Mouse (Mus musculus) heart, embryonic 14.5 days (tissue): ENCODE data around the gene Trappc13. TPM values are rescaled to one million over a fixed set of nuclear protein-coding genes. Genes with fewer than 3 reads are reported as not detected.

Experiments used
- ATAC-seq: fragments of 200-750 bp; cut with Nextera tagmentation; 2 replicates; pipeline ENCODE4 v1.8.0; 2017; ENCODE audit warnings: low read depth, moderate TSS enrichment; ENCODE audit not compliant: insufficient number of reproducible peaks, insufficient read depth, low FRiP score
- H3K27ac ChIP-seq, 2 experiments: fragments of 200-500 bp in 1 of 2; fragments of 300-500 bp in 1 of 2; sonication (generic) in 1 of 2; replicated peaks in 1 of 2; 2 replicates each; pipeline ENCODE4 v1.5.1; 2012 to 2014; ENCODE audit warnings: low read depth in 2 of 2, low read length in 2 of 2, control low read depth in 1 of 2, mild to moderate bottlenecking in 1 of 2, mixed read lengths in 1 of 2; ENCODE audit not compliant: control insufficient read depth in 1 of 2, insufficient read depth in 1 of 2
- H3K27me3 ChIP-seq: fragments of 300-500 bp; sonication (generic); 2 replicates; pipeline ENCODE4 v1.6.1; 2014; ENCODE audit warnings: mild to moderate bottlenecking, low read length, control low read depth; ENCODE audit not compliant: control insufficient read depth, insufficient read depth
- H3K36me3 ChIP-seq: fragments of 300-500 bp; sonication (generic); 2 replicates; pipeline ENCODE4 v1.6.1; 2014; ENCODE audit warnings: mild to moderate bottlenecking, control low read depth, low read length, mixed read lengths; ENCODE audit not compliant: control insufficient read depth, insufficient read depth
- H3K4me1 ChIP-seq, 2 experiments: fragments of 200-500 bp in 1 of 2; fragments of 300-500 bp in 1 of 2; sonication (generic) in 1 of 2; 2 replicates each; pipeline ENCODE4 v1.6.1; 2012 to 2014; ENCODE audit warnings: low read length in 2 of 2, control low read depth in 1 of 2, mixed read lengths in 1 of 2; ENCODE audit not compliant: control insufficient read depth in 2 of 2, insufficient read depth in 2 of 2
- H3K4me2 ChIP-seq: fragments of 300-500 bp; sonication (generic); 2 replicates; pipeline ENCODE4 v1.6.1; 2014; ENCODE audit warnings: mild to moderate bottlenecking, low read length
- H3K4me3 ChIP-seq, 2 experiments: fragments of 200-500 bp in 1 of 2; fragments of 300-500 bp in 1 of 2; sonication (generic) in 1 of 2; 2 replicates each; pipeline ENCODE4 v1.5.1; 2012 to 2014; ENCODE audit warnings: low read length in 2 of 2, mild to moderate bottlenecking in 2 of 2, control low read depth in 1 of 2, low read depth in 1 of 2, moderate library complexity in 1 of 2; ENCODE audit not compliant: control insufficient read depth in 1 of 2, insufficient read depth in 1 of 2
- H3K9ac ChIP-seq: fragments of 300-500 bp; sonication (generic); 2 replicates; pipeline ENCODE4 v1.6.1; 2014; ENCODE audit warnings: mild to moderate bottlenecking, low read length
- H3K9me3 ChIP-seq: fragments of 300-500 bp; sonication (generic); 2 replicates; pipeline ENCODE4 v1.6.1; 2016; ENCODE audit warnings: low read length, control low read depth; ENCODE audit not compliant: control insufficient read depth
- WGBS: fragments of 180-500 bp; shearing (Covaris S2); extraction: QIAGEN DNeasy Blood & Tissue Kit; methylation state at CpG from one replicate; pipeline ENCODE4 v1.1.7; 2014; 5-methylcytosine and 5-hydroxymethylcytosine counted together
- polyA plus RNA-seq: library from polyadenylated mRNA; unstranded; fragments of >200 nt; fragmentation: Nextera tagmentation; extraction: Ambion mirVana; gene quantifications from 2 replicates; pipeline ENCODE4 v1.2.1, GENCODE M21; 2014

The Trappc13 gene
- polyA plus RNA-seq, 1 experiment from 2014 or later, result 51.3 TPM

DNA sequence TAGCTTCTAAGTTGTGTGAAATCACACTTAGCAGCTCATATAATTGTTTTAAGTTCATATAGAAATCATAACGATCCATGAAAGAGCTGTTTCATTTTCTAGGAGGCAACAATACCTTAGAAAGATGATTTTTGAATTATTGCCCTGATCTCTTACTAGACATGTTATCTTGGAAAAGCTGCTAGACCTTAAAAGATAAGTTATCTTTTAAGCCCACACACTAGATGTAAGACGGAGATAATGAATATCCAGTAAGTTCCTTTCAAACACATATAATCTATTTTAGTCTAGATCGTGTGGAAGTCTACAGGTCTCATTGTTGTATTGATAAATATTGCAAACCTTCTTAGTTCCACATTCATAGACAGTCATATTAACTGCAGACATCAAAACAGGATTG, 1.4 kb downstream of the Trappc13 start:
- Histone ChIP-seq H3K4me1 (peaks cover 2 to 13% of the 10 kb centered on the region in 2 experiments; a peak in 3 of 4 replicates), H3K27me3 (no peaks in the 10 kb centered on the region), H3K9ac (peak overlapping the region; percentile 63), H3K4me3 (peak overlapping the region in 1 of 2 experiments; percentile 88; a peak in 2 of 4 replicates), H3K27ac (no peak overlapping the region), H3K36me3 (peaks cover 25% of the 10 kb centered on the region), H3K9me3 (no peaks in the 10 kb centered on the region), H3K4me2 (peak overlapping the region; percentile 87)
- WGBS, result 60% methylated on average over 3 of the region's 3 CpGs
- no peak for ATAC-seq

DNA sequence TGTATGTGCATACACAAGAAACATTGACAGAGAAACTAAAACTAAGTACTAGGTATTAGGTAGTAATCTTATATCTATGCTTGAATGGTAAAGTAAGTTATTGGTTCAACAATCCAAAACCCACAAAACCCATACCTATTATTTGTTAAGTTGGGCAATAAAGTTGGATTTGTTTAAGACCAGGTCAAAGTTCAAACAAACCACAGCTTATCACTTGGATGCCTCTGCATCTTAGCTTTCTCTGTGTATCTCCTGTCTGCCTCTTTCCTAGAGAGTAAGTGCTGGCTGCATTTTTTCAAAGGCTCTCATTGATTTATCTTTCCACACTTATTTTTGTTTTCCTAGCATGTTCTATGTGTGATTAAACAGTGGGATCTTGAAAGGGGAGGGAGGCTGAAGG, 5.8 kb downstream of the Trappc13 start:
- Histone ChIP-seq H3K27me3 (no peaks in the 10 kb centered on the region), H3K4me2 (no peak overlapping the region), H3K4me1 (peaks cover 2 to 8% of the 10 kb centered on the region in 2 experiments; a peak in 3 of 4 replicates), H3K9me3 (no peaks in the 10 kb centered on the region), H3K36me3 (peaks cover 29% of the 10 kb centered on the region), H3K9ac (no peak overlapping the region), H3K4me3 (no peak overlapping the region), H3K27ac (no peak overlapping the region)
- no peak for ATAC-seq

DNA sequence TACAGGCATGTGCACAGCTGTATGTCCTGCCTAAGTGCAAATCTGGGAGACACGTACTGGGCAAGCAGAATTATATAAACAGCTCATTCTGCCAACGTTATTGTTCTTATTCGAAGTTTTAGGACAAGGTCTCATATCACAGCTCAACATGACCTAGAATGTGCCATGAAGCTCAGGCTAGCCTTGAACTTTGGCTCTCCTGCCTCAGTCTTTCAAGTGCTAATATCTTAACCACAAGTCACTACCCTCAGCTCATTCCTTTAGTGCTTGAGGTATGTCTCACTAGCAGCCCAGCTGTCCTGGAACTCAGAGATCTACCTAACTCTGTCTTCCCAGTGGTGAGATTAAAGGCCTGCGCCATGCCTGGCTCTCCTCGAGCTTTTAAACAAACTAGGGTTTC, 6.6 kb downstream of the Trappc13 start:
- Histone ChIP-seq H3K9ac (no peak overlapping the region), H3K36me3 (peaks cover 37% of the 10 kb centered on the region), H3K27me3 (no peaks in the 10 kb centered on the region), H3K4me3 (no peak overlapping the region), H3K4me2 (no peak overlapping the region), H3K4me1 (peaks cover 2% of the 10 kb centered on the region in 2 experiments; a peak in 2 of 4 replicates), H3K9me3 (no peaks in the 10 kb centered on the region), H3K27ac (no peak overlapping the region)
- 91% methylated on average over 5 of the region's 5 CpGs for WGBS
- ATAC-seq, result no peak

DNA sequence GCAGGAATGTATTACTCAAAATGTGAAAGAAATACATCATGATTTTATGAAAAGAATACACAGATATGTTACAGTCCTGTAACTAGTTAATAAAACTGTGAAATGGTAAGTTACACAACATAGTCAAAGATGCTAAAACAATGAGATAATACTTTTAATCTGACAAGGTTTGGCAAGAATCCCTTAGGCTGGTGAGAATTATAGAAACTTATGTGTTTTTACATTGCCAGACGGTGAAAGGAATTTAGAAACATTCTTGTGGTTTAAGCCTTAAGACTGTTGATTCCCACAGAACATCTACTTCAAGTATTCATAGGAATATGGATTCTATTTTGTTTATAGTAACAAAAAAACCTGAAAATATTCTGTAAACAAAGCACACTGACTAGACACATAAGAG, 22.6 kb downstream of the Trappc13 start:
- H3K9me3 ChIP-seq, result no peaks in the 10 kb centered on the region
- no peak overlapping the region for H3K9ac ChIP-seq
- no peak overlapping the region for H3K4me3 ChIP-seq
- H3K4me2 ChIP-seq, result no peak overlapping the region
- H3K27me3 ChIP-seq, result no peaks in the 10 kb centered on the region
- 87% methylated on average over 1 of the region's 1 CpGs for WGBS
- H3K4me1 ChIP-seq, result no peaks in the 10 kb centered on the region
- H3K36me3 ChIP-seq, result peaks cover 72% of the 10 kb centered on the region
- no peak overlapping the region for H3K27ac ChIP-seq
- no peak for ATAC-seq

DNA sequence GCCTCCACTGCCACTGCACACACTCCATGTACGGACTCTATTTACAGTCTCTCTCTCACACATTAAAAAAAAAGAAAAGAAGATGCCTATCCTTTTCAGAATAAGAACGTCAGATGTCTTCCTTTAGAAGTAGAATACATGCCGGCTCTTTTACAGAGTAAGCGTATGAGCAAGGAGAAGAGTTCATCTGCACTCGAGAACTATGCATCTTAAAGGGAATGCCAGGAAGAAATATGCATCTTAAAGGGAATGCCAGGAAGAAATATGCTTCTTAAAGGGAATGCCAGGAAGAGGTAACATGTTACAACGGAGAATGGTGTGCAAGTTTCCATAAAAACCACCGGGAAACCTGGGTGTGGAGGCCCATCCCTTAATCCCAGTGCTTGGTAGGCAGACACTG, 23.2 kb downstream of the Trappc13 start:
- Histone ChIP-seq H3K27ac (no peak overlapping the region), H3K36me3 (peaks cover 70% of the 10 kb centered on the region), H3K4me2 (no peak overlapping the region), H3K4me3 (no peak overlapping the region), H3K4me1 (no peaks in the 10 kb centered on the region), H3K27me3 (no peaks in the 10 kb centered on the region), H3K9ac (no peak overlapping the region), H3K9me3 (no peaks in the 10 kb centered on the region)
- ATAC-seq, result no peak
- WGBS, result 92% methylated on average over 7 of the region's 7 CpGs

DNA sequence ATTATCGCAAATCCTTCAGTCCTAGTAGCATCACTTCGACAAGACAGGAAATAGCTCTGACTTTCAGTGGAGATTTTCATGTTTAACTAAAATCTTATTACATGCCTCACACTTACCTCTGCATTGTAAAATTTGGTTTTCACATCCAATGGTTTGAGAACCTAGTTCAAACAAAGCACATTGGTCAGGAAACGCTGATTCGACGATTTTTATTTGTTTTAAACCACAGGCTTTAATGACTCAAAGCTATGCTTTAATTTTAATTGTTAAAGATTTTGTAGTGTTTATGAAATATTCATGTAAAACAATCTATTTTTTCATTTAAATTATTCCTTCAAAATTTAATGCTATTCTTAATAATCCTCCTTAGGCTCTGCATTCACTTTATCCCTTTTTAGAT, 24.1 kb downstream of the Trappc13 start:
- peaks cover 70% of the 10 kb centered on the region for H3K36me3 ChIP-seq
- H3K4me3 ChIP-seq, result no peak overlapping the region
- no peak for ATAC-seq
- H3K4me2 ChIP-seq, result no peak overlapping the region
- 96% methylated on average over 5 of the region's 5 CpGs for WGBS
- no peak overlapping the region for H3K27ac ChIP-seq
- no peaks in the 10 kb centered on the region for H3K9me3 ChIP-seq
- H3K9ac ChIP-seq, result no peak overlapping the region
- H3K27me3 ChIP-seq, result no peaks in the 10 kb centered on the region
- no peaks in the 10 kb centered on the region for H3K4me1 ChIP-seq

DNA sequence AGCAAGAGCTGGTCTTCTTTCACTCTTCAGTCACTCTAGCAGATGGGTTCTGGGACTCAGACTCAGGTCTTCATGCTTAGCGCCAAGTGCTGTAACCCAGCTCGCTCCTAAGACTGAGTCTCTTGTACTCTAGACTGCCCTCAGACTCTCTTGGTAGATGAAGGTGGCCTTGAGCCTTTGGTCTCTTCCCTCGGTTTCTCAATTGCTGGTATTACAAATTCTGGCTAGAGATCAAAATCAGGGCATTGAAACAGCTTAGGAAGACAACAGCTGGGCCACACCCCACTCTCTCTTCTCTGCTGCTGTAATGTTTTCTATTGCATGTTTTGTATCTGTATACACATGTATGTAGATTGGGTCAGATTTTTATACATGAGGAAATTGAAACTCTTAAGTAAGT, 32.6 kb downstream of the Trappc13 start:
- Histone ChIP-seq H3K27me3 (no peaks in the 10 kb centered on the region), H3K27ac (no peak overlapping the region), H3K9ac (no peak overlapping the region), H3K9me3 (no peaks in the 10 kb centered on the region), H3K36me3 (peaks cover 80% of the 10 kb centered on the region), H3K4me3 (no peak overlapping the region), H3K4me1 (no peaks in the 10 kb centered on the region), H3K4me2 (no peak overlapping the region)
- no peak for ATAC-seq
- 88% methylated on average over 3 of the region's 3 CpGs for WGBS

DNA sequence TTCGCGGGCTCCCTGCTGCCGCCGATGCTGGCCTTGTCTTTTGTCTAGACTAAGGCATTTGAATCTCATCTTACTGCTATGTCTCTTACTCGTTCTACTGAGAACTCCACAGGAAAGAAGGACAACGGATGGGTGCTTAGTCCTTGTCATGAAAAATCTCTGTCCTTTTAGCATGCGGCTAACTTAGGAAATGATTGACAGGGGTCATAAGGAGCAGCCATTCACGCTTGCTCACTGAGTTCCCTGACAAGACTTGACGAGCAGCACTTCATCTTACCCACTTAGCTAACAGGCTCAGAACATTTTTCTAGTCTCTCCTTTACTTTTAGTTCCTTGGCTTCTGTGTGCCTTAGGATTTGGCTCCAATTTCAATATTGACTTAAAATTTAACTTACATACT, 33.4 kb downstream of the Trappc13 start:
- 84% methylated on average over 9 of the region's 9 CpGs for WGBS
- no peak overlapping the region for H3K4me3 ChIP-seq
- no peaks in the 10 kb centered on the region for H3K27me3 ChIP-seq
- H3K4me1 ChIP-seq, result no peaks in the 10 kb centered on the region
- peaks cover 79% of the 10 kb centered on the region for H3K36me3 ChIP-seq
- no peak overlapping the region for H3K27ac ChIP-seq
- ATAC-seq, result no peak
- no peak overlapping the region for H3K9ac ChIP-seq
- H3K9me3 ChIP-seq, result no peaks in the 10 kb centered on the region
- no peak overlapping the region for H3K4me2 ChIP-seq
